Mouse (Mus musculus): ENCODE measurements around the gene Tenm4.

- no peak for TF ChIP-seq POLR2A (IDR thresholded peaks at IDR 0.05; ENCODE audit: low read depth, low read length)
- TF ChIP-seq NELFE (IDR thresholded peaks at IDR 0.05; ENCODE audit: low read depth, low read length) = no peak
- TF ChIP-seq EP300 (IDR thresholded peaks at IDR 0.05; ENCODE audit: low read length) = no peak
- TF ChIP-seq CTCF (conservative IDR thresholded peaks at IDR 0.05 in 1 of 2, IDR thresholded peaks at IDR 0.05 in 1 of 2; ENCODE audit: low read depth in 2 of 2, low read length in 2 of 2) = no peak
These were observed 59.1 kb downstream of the Tenm4 start for GRCm38 (mm10) chr7:96230006-96230719.

Data from CH12.LX (cell line).